ENCODE assay signal across 8 mouse cellular contexts in genomic region chr15:81514111-81514971, GRCm38 (mm10). TPM values are rescaled to one million over a fixed set of nuclear protein-coding genes. Genes with fewer than 3 reads are reported as not detected.
DNase-seq lines count a peak whose midpoint lies in the region; ATAC-seq and TF ChIP-seq lines count a peak whose summit lies in the region.

No protein-coding gene starts in this region.

- peak; percentile 33 to 81; a peak in 3 of 4 replicates for TF ChIP-seq CTCF in CH12.LX (conservative IDR thresholded peaks at IDR 0.05 in 1 of 2, IDR thresholded peaks at IDR 0.05 in 1 of 2; ENCODE audit: low read depth in 2 of 2, low read length in 2 of 2)
- peak; percentile 90 for TF ChIP-seq CTCF in liver, postnatal 0 days (IDR thresholded peaks at IDR 0.05; ENCODE audit: low read depth)

- 12% methylated on average over 17 of the region's 18 CpGs for WGBS in forebrain, embryonic 13.5 days
- 6% methylated on average over 18 of the region's 18 CpGs for WGBS in liver, postnatal 0 days (ENCODE audit: insufficient replicate concordance)
- WGBS in neural tube, embryonic 13.5 days, result 12% methylated on average over 18 of the region's 18 CpGs

- DNase-seq in CH12.LX (ENCODE audit: extremely low read depth), result peak; percentile 91
- DNase-seq in heart, postnatal 10 days, result peak; percentile 85 to 89
- peak; percentile 95 to 97 for DNase-seq in kidney, postnatal 4 days
- peak; percentile 92 for DNase-seq in liver, postnatal 0 days
- peak; percentile 89 for DNase-seq in testis, postnatal 10 days (ENCODE audit: low spot score)

- dilution Hi-C loops in CH12.LX (cut with MboI; ENCODE audit: extremely low pct_ligation_motif_present, extremely low pct_unique_long_range_greater_than_20kb, low sequenced_read_pairs), result no loop called here

- 0 out of 2 replicates have a peak, but pooled peaks have one; percentile 20 for ATAC-seq in cerebellum, adult (ENCODE audit: insufficient number of reproducible peaks, low FRiP score, low TSS enrichment)
- no peak for ATAC-seq in forebrain, embryonic 13.5 days
- ATAC-seq in liver, postnatal 0 days, result peak; percentile 99
- 0 out of 2 replicates have a peak, but pooled peaks have one; percentile 56 for ATAC-seq in neural tube, embryonic 13.5 days (ENCODE audit: low read depth)

- peak; percentile 60; the same call in 1 of the 2 replicates for TF ChIP-seq POLR2A in CH12.LX (IDR thresholded peaks at IDR 0.05; ENCODE audit: low read depth, low read length)

- peak; percentile 39 for TF ChIP-seq RAD21 in CH12.LX (IDR thresholded peaks at IDR 0.05; ENCODE audit: low read depth, low read length)

- peak overlapping the region; percentile 13; the same call in 1 of the 2 replicates for H3K27ac ChIP-seq in CH12.LX (ENCODE audit: insufficient read depth, low read depth)
- H3K27ac ChIP-seq in forebrain, embryonic 13.5 days, result no peak overlapping the region
- H3K27ac ChIP-seq in liver, postnatal 0 days (ENCODE audit: low read depth), result peak overlapping the region; percentile 85
- H3K27ac ChIP-seq in neural tube, embryonic 13.5 days (replicated peaks), result no peak overlapping the region

- intact Hi-C loops in heart, postnatal 10 days (cut with DNase I), result loop anchor here (2.0 kb wide), 1 partner anchor 70 kb away; the partner anchor contains the start of gene Ep300

- H3K79me2 ChIP-seq in CH12.LX (replicated peaks; ENCODE audit: control insufficient read depth, extremely low read depth, insufficient read depth, poor library complexity, severe bottlenecking), result no peaks in the 10 kb centered on the region

- H3K4me3 ChIP-seq in CH12.LX (replicated peaks in 1 of 3; ENCODE audit: low read depth in 2 of 3, low read length in 2 of 3, poor library complexity in 1 of 3), result peak overlapping the region; percentile 34 to 46 (median 43)
- H3K4me3 ChIP-seq in forebrain, embryonic 13.5 days, result peak overlapping the region; percentile 29
- H3K4me3 ChIP-seq in liver, postnatal 0 days (ENCODE audit: low read depth, low read length), result peak overlapping the region; percentile 24
- H3K4me3 ChIP-seq in neural tube, embryonic 13.5 days, result peak overlapping the region; percentile 28

- H3K9me3 ChIP-seq in CH12.LX (replicated peaks; ENCODE audit: low read length), result no peaks in the 10 kb centered on the region
- no peaks in the 10 kb centered on the region for H3K9me3 ChIP-seq in forebrain, embryonic 13.5 days (replicated peaks)
- H3K9me3 ChIP-seq in liver, postnatal 0 days (ENCODE audit: low read length), result no peaks in the 10 kb centered on the region
- no peaks in the 10 kb centered on the region for H3K9me3 ChIP-seq in neural tube, embryonic 13.5 days

- H3K9ac ChIP-seq in CH12.LX (ENCODE audit: insufficient read depth, low read depth), result peak overlapping the region; percentile 55
- peak overlapping the region; percentile 48; the same call in 1 of the 2 replicates for H3K9ac ChIP-seq in forebrain, embryonic 13.5 days
- H3K9ac ChIP-seq in liver, postnatal 0 days (replicated peaks), result peak overlapping the region; percentile 33
- peak overlapping the region; percentile 38; the same call in 1 of the 2 replicates for H3K9ac ChIP-seq in neural tube, embryonic 13.5 days

- peaks cover 8 to 34% of the 10 kb centered on the region in 2 experiments; a peak in 3 of 4 replicates for H3K4me1 ChIP-seq in CH12.LX (ENCODE audit: control insufficient read depth in 1 of 2, insufficient read depth in 2 of 2)
- peaks cover 10% of the 10 kb centered on the region for H3K4me1 ChIP-seq in forebrain, embryonic 13.5 days
- H3K4me1 ChIP-seq in liver, postnatal 0 days (ENCODE audit: insufficient read depth), result peaks cover 24% of the 10 kb centered on the region
- H3K4me1 ChIP-seq in neural tube, embryonic 13.5 days (replicated peaks), result peaks cover 10% of the 10 kb centered on the region

- in situ Hi-C loops in CH12.LX (cut with MboI; ENCODE audit: low pct_ligation_motif_present, low pct_unique_long_range_greater_than_20kb, low sequenced_read_pairs), result no loop called here

- H3K36me3 ChIP-seq in CH12.LX (replicated peaks in 1 of 2; ENCODE audit: control insufficient read depth in 1 of 2, insufficient read depth in 1 of 2, low read length in 1 of 2), result no peaks in the 10 kb centered on the region
- H3K36me3 ChIP-seq in forebrain, embryonic 13.5 days (ENCODE audit: poor library complexity, severe bottlenecking), result no peaks in the 10 kb centered on the region
- no peaks in the 10 kb centered on the region for H3K36me3 ChIP-seq in liver, postnatal 0 days (replicated peaks; ENCODE audit: insufficient read depth, low read length)
- no peaks in the 10 kb centered on the region for H3K36me3 ChIP-seq in neural tube, embryonic 13.5 days

- peak overlapping the region; percentile 38 for H3K4me2 ChIP-seq in CH12.LX (ENCODE audit: insufficient read depth, low read depth, poor library complexity, severe bottlenecking)
- H3K4me2 ChIP-seq in forebrain, embryonic 13.5 days, result peak overlapping the region; percentile 59
- peak overlapping the region; percentile 63 for H3K4me2 ChIP-seq in liver, postnatal 0 days (ENCODE audit: low read depth, low read length)
- peak overlapping the region; percentile 59 for H3K4me2 ChIP-seq in neural tube, embryonic 13.5 days

- H3K27me3 ChIP-seq in CH12.LX (replicated peaks), result no peaks in the 10 kb centered on the region
- no peaks in the 10 kb centered on the region for H3K27me3 ChIP-seq in forebrain, embryonic 13.5 days
- H3K27me3 ChIP-seq in liver, postnatal 0 days (ENCODE audit: insufficient read depth, low read length), result no peaks in the 10 kb centered on the region
- H3K27me3 ChIP-seq in neural tube, embryonic 13.5 days, result no peaks in the 10 kb centered on the region

- no peak for TF ChIP-seq EP300 in CH12.LX (IDR thresholded peaks at IDR 0.05; ENCODE audit: low read length)
- TF ChIP-seq EP300 in liver, postnatal 0 days (IDR thresholded peaks at IDR 0.05; ENCODE audit: low read depth), result peak; percentile 32; the same call in 1 of the 2 replicates

TF ChIP-seq in CH12.LX, 34 proteins besides CTCF, POLR2A, EP300 and RAD21 (continues in another document):
- TF ChIP-seq ZKSCAN1 (IDR thresholded peaks at IDR 0.05; ENCODE audit: borderline replicate concordance, low read depth, low read length), result no peak
- TF ChIP-seq PAX5 (IDR thresholded peaks at IDR 0.05; ENCODE audit: low read length), result no peak
- peak; percentile 49; the same call in 1 of the 2 replicates for TF ChIP-seq ZMIZ1 (IDR thresholded peaks at IDR 0.05; ENCODE audit: low read depth, low read length)
- TF ChIP-seq SIN3A (IDR thresholded peaks at IDR 0.05; ENCODE audit: low read length), result no peak; the same call in none of the 2 replicates
- TF ChIP-seq USF2 (conservative IDR thresholded peaks at IDR 0.05; ENCODE audit: low read depth, low read length), result no peak
- TF ChIP-seq POLR2AphosphoS2 (IDR thresholded peaks at IDR 0.05; ENCODE audit: low read depth, low read length), result no peak
- TF ChIP-seq MAZ (IDR thresholded peaks at IDR 0.05; ENCODE audit: low read depth, low read length), result peak; percentile 48; the same call in 1 of the 2 replicates
- no peak for TF ChIP-seq ZC3H11A (IDR thresholded peaks at IDR 0.05; ENCODE audit: low read depth, low read length)
- peak; percentile 66; the same call in 1 of the 2 replicates for TF ChIP-seq NELFE (IDR thresholded peaks at IDR 0.05; ENCODE audit: low read depth, low read length)
- TF ChIP-seq MYC (IDR thresholded peaks at IDR 0.05; ENCODE audit: low read depth, low read length), result no peak
- TF ChIP-seq BHLHE40 (IDR thresholded peaks at IDR 0.05; ENCODE audit: low read depth, low read length), result peak; percentile 4; the same call in 1 of the 2 replicates
- no peak for TF ChIP-seq MAX (IDR thresholded peaks at IDR 0.05; ENCODE audit: low read length)
- TF ChIP-seq JUN (IDR thresholded peaks at IDR 0.05; ENCODE audit: insufficient read depth, low read depth, low read length), result no peak
- peak; percentile 35 for TF ChIP-seq ETS1 (conservative IDR thresholded peaks at IDR 0.05; ENCODE audit: low read depth, low read length)
- peak; percentile 68 for TF ChIP-seq MEF2A (IDR thresholded peaks at IDR 0.05; ENCODE audit: borderline replicate concordance, low read depth, low read length)
- no peak for TF ChIP-seq ZNF384 (IDR thresholded peaks at IDR 0.05; ENCODE audit: low read depth, low read length)
- no peak for TF ChIP-seq E2F4 (IDR thresholded peaks at IDR 0.05; ENCODE audit: insufficient replicate concordance, low read depth, low read length)
- TF ChIP-seq JUND (conservative IDR thresholded peaks at IDR 0.05; ENCODE audit: low read depth, low read length), result no peak
- TF ChIP-seq TBP (conservative IDR thresholded peaks at IDR 0.05; ENCODE audit: low read depth, low read length), result no peak; the same call in 1 of the 2 replicates
- peak; percentile 30; the same call in 1 of the 2 replicates for TF ChIP-seq TCF12 (IDR thresholded peaks at IDR 0.05; ENCODE audit: low read depth, low read length)
- TF ChIP-seq GABPA (IDR thresholded peaks at IDR 0.05; ENCODE audit: insufficient replicate concordance, low read depth, low read length), result no peak
- 0 out of 2 replicates have a peak, but pooled peaks have one; percentile 19 for TF ChIP-seq RCOR1 (conservative IDR thresholded peaks at IDR 0.05; ENCODE audit: low read depth, low read length)
- peak; percentile 75 for TF ChIP-seq ELF1 (IDR thresholded peaks at IDR 0.05; ENCODE audit: low read depth, low read length)
- peak; percentile 50; the same call in 1 of the 2 replicates for TF ChIP-seq IRF4 (IDR thresholded peaks at IDR 0.05; ENCODE audit: low read depth, low read length)
- TF ChIP-seq UBTF (IDR thresholded peaks at IDR 0.05; ENCODE audit: low read depth, low read length), result no peak; the same call in 1 of the 2 replicates
- TF ChIP-seq SMC3 (IDR thresholded peaks at IDR 0.05; ENCODE audit: low read depth, low read length), result peak; percentile 45
- peak; percentile 16; the same call in 1 of the 2 replicates for TF ChIP-seq CHD1 (IDR thresholded peaks at IDR 0.05; ENCODE audit: low read depth, low read length)
- TF ChIP-seq KAT2A (IDR thresholded peaks at IDR 0.05; ENCODE audit: insufficient replicate concordance, low read length), result no peak
- TF ChIP-seq HCFC1 (IDR thresholded peaks at IDR 0.05; ENCODE audit: low read depth, low read length), result peak; percentile 64
- no peak for TF ChIP-seq USF1 (IDR thresholded peaks at IDR 0.05; ENCODE audit: low read depth, low read length)
- peak; percentile 67 for TF ChIP-seq MXI1 (IDR thresholded peaks at IDR 0.05; ENCODE audit: low read depth, low read length)

RNA-seq across cellular contexts. Expression of gene Rbx1, which starts 48.2 kb away (rescaled TPM):
- total RNA-seq in CH12.LX (2012; rRNA removed), result 238 and 249 TPM in 2 replicates
- total RNA-seq in CH12.LX (2014; rRNA removed), result 177 and 178 TPM in 2 replicates
- polyA plus RNA-seq in CH12.LX (2012; ENCODE audit: insufficient read length, low read depth), result 151 and 184 TPM in 2 replicates
- 581 and 625 TPM in 2 replicates for polyA plus RNA-seq in forebrain, embryonic 13.5 days (2015; fragmentation: Nextera tagmentation; extraction: Ambion mirVana)
- total RNA-seq in heart, postnatal 10 days (2021), result 100 to 1,000 TPM; 145 to 164 TPM
- 234 and 241 TPM in 2 replicates for polyA plus RNA-seq in liver, postnatal 0 days (2015; fragmentation: Nextera tagmentation; extraction: Ambion mirVana)
- 484 and 496 TPM in 2 replicates for polyA plus RNA-seq in neural tube, embryonic 13.5 days (2015; fragmentation: Nextera tagmentation; extraction: Ambion mirVana)

Comparison
In these comparisons a context has a peak if more than half of its experiments do, and no peak if none do; other contexts are left out.
1. H3K27ac ChIP-seq: peak in CH12.LX (single experiment) and liver, postnatal 0 days (single experiment); none in forebrain, embryonic 13.5 days (single experiment) and neural tube, embryonic 13.5 days (single experiment).
2. Peak in every context shown above with its lines, with median percentiles within 50 percentile points of each other: DNase-seq, H3K4me2 ChIP-seq, H3K4me3 ChIP-seq and H3K9ac ChIP-seq.